Mouse (Mus musculus) olfactory bulb, adult 2 months (tissue): Measurements from ENCODE around the gene Mapkap1.

Experiments used
- CTCF ChIP-seq: fragments of 200-500 bp; IDR thresholded peaks from 2 replicates; pipeline ENCODE4 v1.5.1; 2012; ENCODE audit warnings: low read depth, mild to moderate bottlenecking, low read length, moderate library complexity; ENCODE audit not compliant: insufficient read depth
- POLR2A ChIP-seq: fragments of 200-500 bp; IDR thresholded peaks from 2 replicates; pipeline ENCODE4 v1.6.1; 2012; ENCODE audit warnings: mild to moderate bottlenecking, low read depth, low read length, moderate library complexity; ENCODE audit not compliant: insufficient read depth

GRCm38 (mm10) chr2:34552772-34553171 is 146.2 kb downstream of the Mapkap1 start:
- TF ChIP-seq CTCF (no peak), POLR2A (no peak)
